In genomic region chr4:57016366-57017171, GRCm38 (mm10) we compare ENCODE assay signal across 14 mouse cellular contexts. TPM values are rescaled to one million over a fixed set of nuclear protein-coding genes. Genes with fewer than 3 reads are reported as not detected.
A peak's percentile ranks its signal among the peaks of the same experiment; 100 is the strongest.
DNase-seq lines count a peak whose midpoint lies in the region; ATAC-seq and TF ChIP-seq lines count a peak whose summit lies in the region.
"Had no signal": no experiment of that assay in that cellular context is flagged by ENCODE, and none has a peak within 500 bp of the region (broad histone marks: within the 10 kb centered on the region; RNA-seq: fewer than 3 reads in every experiment).

No protein-coding gene starts in this region.

- DNase-seq in hindbrain, embryonic 10.5 days (ENCODE audit: low spot score): no peak
- DNase-seq in hindbrain, postnatal 0 days (ENCODE audit: low spot score): no peak
- DNase-seq in limb, embryonic 10.5 days (ENCODE audit: low spot score): no peak

- no peak for TF ChIP-seq CTCF in hindbrain, postnatal 0 days (IDR thresholded peaks at IDR 0.05; ENCODE audit: low read depth)

- H3K9me3 ChIP-seq in hindbrain, embryonic 10.5 days: no peaks in the 10 kb centered on the region
- H3K9me3 ChIP-seq in hindbrain, postnatal 0 days (ENCODE audit: low read length): no peaks in the 10 kb centered on the region
- no peaks in the 10 kb centered on the region for H3K9me3 ChIP-seq in limb, embryonic 12.5 days
- no peaks in the 10 kb centered on the region for H3K9me3 ChIP-seq in limb, embryonic 10.5 days (replicated peaks)
- H3K9me3 ChIP-seq in neural tube, embryonic 13.5 days: no peaks in the 10 kb centered on the region
- H3K9me3 ChIP-seq in forebrain, embryonic 12.5 days: no peaks in the 10 kb centered on the region
- H3K9me3 ChIP-seq: forebrain, embryonic 10.5 days; limb, embryonic 13.5 days; liver, embryonic 13.5 days; midbrain, embryonic 12.5 days had no signal

- H3K9ac ChIP-seq in hindbrain, postnatal 0 days (replicated peaks; ENCODE audit: low read length): no peak overlapping the region
- 0 out of 2 replicates have a peak overlapping the region, but pooled peaks have one; percentile 18 for H3K9ac ChIP-seq in limb, embryonic 12.5 days (replicated peaks)
- no peak overlapping the region for H3K9ac ChIP-seq in neural tube, embryonic 13.5 days
- no peak overlapping the region for H3K9ac ChIP-seq in forebrain, embryonic 12.5 days
- H3K9ac ChIP-seq: limb, embryonic 13.5 days; liver, embryonic 13.5 days; lung, embryonic 14.5 days; midbrain, embryonic 12.5 days had no signal

- peaks cover 7% of the 10 kb centered on the region; the same call in 1 of the 2 replicates for H3K4me1 ChIP-seq in hindbrain, embryonic 10.5 days (replicated peaks)
- H3K4me1 ChIP-seq in hindbrain, postnatal 0 days (ENCODE audit: insufficient read depth, low read length): no peaks in the 10 kb centered on the region
- peaks cover 8% of the 10 kb centered on the region; the same call in 1 of the 2 replicates for H3K4me1 ChIP-seq in limb, embryonic 12.5 days (replicated peaks)
- H3K4me1 ChIP-seq in limb, embryonic 10.5 days: peaks cover 6% of the 10 kb centered on the region; the same call in 1 of the 2 replicates
- H3K4me1 ChIP-seq in neural tube, embryonic 13.5 days (replicated peaks): peaks cover 4% of the 10 kb centered on the region; the same call in 1 of the 2 replicates
- H3K4me1 ChIP-seq in forebrain, embryonic 12.5 days: no peaks in the 10 kb centered on the region
- H3K4me1 ChIP-seq: liver, embryonic 13.5 days; midbrain, embryonic 12.5 days had no signal

- no peak overlapping the region for H3K4me3 ChIP-seq in hindbrain, embryonic 10.5 days
- H3K4me3 ChIP-seq in hindbrain, postnatal 0 days (ENCODE audit: low read length): no peak overlapping the region
- H3K4me3 ChIP-seq in limb, embryonic 12.5 days (replicated peaks): no peak overlapping the region
- no peak overlapping the region for H3K4me3 ChIP-seq in limb, embryonic 10.5 days
- H3K4me3 ChIP-seq in neural tube, embryonic 13.5 days: no peak overlapping the region
- no peak overlapping the region for H3K4me3 ChIP-seq in forebrain, embryonic 12.5 days (replicated peaks)
- H3K4me3 ChIP-seq: forebrain, embryonic 10.5 days; heart, adult 2 months; limb, embryonic 13.5 days; liver, embryonic 13.5 days; midbrain, embryonic 12.5 days had no signal

- peaks cover 12% of the 10 kb centered on the region for H3K27me3 ChIP-seq in hindbrain, embryonic 10.5 days (ENCODE audit: insufficient read depth, poor library complexity, severe bottlenecking)
- no peaks in the 10 kb centered on the region for H3K27me3 ChIP-seq in hindbrain, postnatal 0 days (ENCODE audit: insufficient read depth, low read length)
- H3K27me3 ChIP-seq in limb, embryonic 12.5 days: peaks cover 5% of the 10 kb centered on the region; the same call in 1 of the 2 replicates
- peaks cover 17% of the 10 kb centered on the region for H3K27me3 ChIP-seq in limb, embryonic 10.5 days (ENCODE audit: low read depth, poor library complexity, severe bottlenecking)
- no peaks in the 10 kb centered on the region for H3K27me3 ChIP-seq in neural tube, embryonic 13.5 days
- peaks cover 9% of the 10 kb centered on the region; the same call in 1 of the 2 replicates for H3K27me3 ChIP-seq in forebrain, embryonic 12.5 days

- no peaks in the 10 kb centered on the region for H3K36me3 ChIP-seq in hindbrain, embryonic 10.5 days
- no peaks in the 10 kb centered on the region for H3K36me3 ChIP-seq in hindbrain, postnatal 0 days (ENCODE audit: insufficient read depth, low read length)
- H3K36me3 ChIP-seq in limb, embryonic 12.5 days: no peaks in the 10 kb centered on the region
- no peaks in the 10 kb centered on the region for H3K36me3 ChIP-seq in limb, embryonic 10.5 days
- H3K36me3 ChIP-seq in neural tube, embryonic 13.5 days: no peaks in the 10 kb centered on the region
- no peaks in the 10 kb centered on the region for H3K36me3 ChIP-seq in forebrain, embryonic 12.5 days (replicated peaks)
- H3K36me3 ChIP-seq: forebrain, embryonic 10.5 days; limb, embryonic 13.5 days; liver, embryonic 13.5 days; midbrain, embryonic 12.5 days had no signal

- no peak overlapping the region for H3K4me2 ChIP-seq in hindbrain, postnatal 0 days (ENCODE audit: low read depth, low read length)
- no peak overlapping the region for H3K4me2 ChIP-seq in limb, embryonic 12.5 days
- H3K4me2 ChIP-seq in neural tube, embryonic 13.5 days: no peak overlapping the region
- H3K4me2 ChIP-seq in forebrain, embryonic 12.5 days: no peak overlapping the region
- H3K4me2 ChIP-seq: limb, embryonic 13.5 days; liver, embryonic 13.5 days; lung, embryonic 14.5 days; midbrain, embryonic 12.5 days had no signal

- ATAC-seq in hindbrain, postnatal 0 days: no peak
- no peak for ATAC-seq in limb, embryonic 12.5 days (ENCODE audit: insufficient number of reproducible peaks, insufficient read depth, low FRiP score, low TSS enrichment, low read depth)
- peak; percentile 64 for ATAC-seq in common myeloid progenitor, adult 5-6 weeks (replicated peaks; ENCODE audit: low read depth, poor library complexity, severe bottlenecking)
- ATAC-seq in neural tube, embryonic 13.5 days (ENCODE audit: low read depth): peak; percentile 56; the same call in 1 of the 2 replicates
- ATAC-seq in forebrain, embryonic 12.5 days (ENCODE audit: low FRiP score): no peak

- 51% methylated on average over 18 of the region's 18 CpGs for WGBS in hindbrain, embryonic 10.5 days
- 48% methylated on average over 18 of the region's 18 CpGs for WGBS in hindbrain, postnatal 0 days
- 39% methylated on average over 18 of the region's 18 CpGs for WGBS in limb, embryonic 12.5 days
- WGBS in limb, embryonic 10.5 days: 48% methylated on average over 18 of the region's 18 CpGs
- WGBS in neural tube, embryonic 13.5 days: 50% methylated on average over 18 of the region's 18 CpGs
- 55% methylated on average over 18 of the region's 18 CpGs for WGBS in forebrain, embryonic 12.5 days

- peak overlapping the region; percentile 45; the same call in 1 of the 2 replicates for H3K27ac ChIP-seq in hindbrain, embryonic 10.5 days
- no peak overlapping the region for H3K27ac ChIP-seq in hindbrain, postnatal 0 days
- no peak overlapping the region for H3K27ac ChIP-seq in limb, embryonic 12.5 days
- H3K27ac ChIP-seq in limb, embryonic 10.5 days: no peak overlapping the region
- no peak overlapping the region for H3K27ac ChIP-seq in neural tube, embryonic 13.5 days (replicated peaks)
- no peak overlapping the region for H3K27ac ChIP-seq in forebrain, embryonic 12.5 days
- H3K27ac ChIP-seq: forebrain, embryonic 10.5 days; heart, adult 2 months; limb, embryonic 13.5 days; liver, embryonic 13.5 days; midbrain, embryonic 12.5 days had no signal

RNA-seq across cellular contexts. Expression of gene Frrs1l, which starts 26.4 kb away (rescaled TPM):
- polyA plus RNA-seq in hindbrain, embryonic 10.5 days (2016; fragmentation: Nextera tagmentation; extraction: Ambion mirVana): 2.5 and 2.6 TPM in 2 replicates
- total RNA-seq in hindbrain, postnatal 0 days (2014; rRNA removed): 38.1 and 38.3 TPM in 2 replicates
- polyA plus RNA-seq in hindbrain, postnatal 0 days (2015; fragmentation: Nextera tagmentation; extraction: Ambion mirVana): 21.8 and 22.5 TPM in 2 replicates
- polyA plus RNA-seq in limb, embryonic 12.5 days (2016; fragmentation: Nextera tagmentation; extraction: Ambion mirVana): 2.2 TPM in 2 replicates
- polyA plus RNA-seq in limb, embryonic 10.5 days (2016; fragmentation: Nextera tagmentation; extraction: Ambion mirVana): 0.09 and 0.20 TPM in 2 replicates
- total RNA-seq in common myeloid progenitor, adult 5-6 weeks (2017): not detected in 2 replicates
- polyA plus RNA-seq in neural tube, embryonic 13.5 days (2015; fragmentation: Nextera tagmentation; extraction: Ambion mirVana): 13.8 and 15.1 TPM in 2 replicates
- polyA plus RNA-seq in forebrain, embryonic 12.5 days (2016; fragmentation: Nextera tagmentation; extraction: Ambion mirVana): 9.7 and 10.2 TPM in 2 replicates
- total RNA-seq: neutrophil, adult 5-6 weeks had no signal

Comparison
In these comparisons a context has a peak if more than half of its experiments do, and no peak if none do; other contexts are left out.
1. ATAC-seq: peak in common myeloid progenitor, adult 5-6 weeks (single experiment) and neural tube, embryonic 13.5 days (single experiment); none in hindbrain, postnatal 0 days (single experiment), limb, embryonic 12.5 days (single experiment) and forebrain, embryonic 12.5 days (single experiment).